Mouse (Mus musculus) CD8-positive naive resting alpha-beta T cell, adult 57 days (primary cell): ENCODE measurements around the gene Gm5150. TPM values are rescaled to one million over a fixed set of nuclear protein-coding genes. Genes with fewer than 3 reads are reported as not detected.

Experiments used
- total RNA-seq: library from RNA; stranded (reverse); gene quantifications from one replicate; pipeline ENCODE4 v1.2.4, GENCODE M21; 2023

Gm5150 gene
- not detected for total RNA-seq

DNA sequence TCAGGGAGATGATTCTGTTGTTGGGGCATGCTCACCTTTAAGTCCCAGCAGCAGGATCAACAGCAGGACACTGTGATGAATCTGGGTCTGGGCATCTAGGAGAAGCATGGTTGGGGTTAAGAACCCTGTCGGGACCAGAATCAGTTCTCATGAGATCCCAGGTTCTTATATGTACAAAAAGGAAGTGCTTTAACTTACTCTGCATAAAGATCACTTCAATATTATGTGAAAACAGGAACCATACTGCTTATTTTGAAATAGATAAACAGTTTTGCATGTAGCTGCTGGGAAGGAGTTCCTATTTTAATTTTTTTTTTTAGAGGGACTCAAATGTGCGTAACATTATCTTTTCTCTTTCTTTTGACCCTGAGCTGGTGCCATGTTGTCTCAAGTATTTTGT, at the start of gene Gm5150:
Gm5150 (minus strand) TSS at position 223 of the 400 bp plus-strand sequence.

Other genes with a start within 250 kb of the Gm5150 start
- gene Sirpb1c, start 157.9 kb downstream of the Gm5150 start, total RNA-seq, result 2.8 TPM